Mouse (Mus musculus): ENCODE data around the gene Ubl7.

Gene Ubl7

DNA sequence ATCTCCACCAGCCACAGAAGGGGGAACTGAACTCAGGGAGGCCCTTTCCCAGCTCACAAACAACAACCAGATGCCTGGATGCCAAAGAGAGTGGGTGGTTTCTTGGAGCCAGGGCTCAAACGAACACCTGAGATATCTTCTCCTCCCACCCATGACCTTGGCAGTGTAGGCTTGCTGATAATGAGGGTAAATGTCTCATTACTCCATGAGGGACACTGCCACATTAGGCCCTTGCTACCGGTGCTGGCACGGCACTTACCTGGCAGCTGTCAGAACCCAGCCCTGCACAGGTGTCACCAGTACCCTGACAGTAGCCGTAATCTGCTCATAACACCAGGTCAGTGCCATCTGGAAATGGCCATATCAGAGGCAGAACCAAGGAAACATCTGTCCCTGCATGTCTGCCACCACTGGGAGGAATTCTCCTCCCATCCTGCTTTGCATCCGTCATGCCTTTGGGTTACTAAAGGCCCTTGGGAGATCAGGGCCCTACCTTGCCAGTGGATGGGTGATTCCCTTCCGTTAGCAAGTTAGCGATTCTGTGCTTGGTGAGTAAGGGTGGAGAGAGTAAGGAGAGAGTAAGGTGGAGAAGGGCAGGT, 37.7 kb downstream of the Ubl7 start:
- DNase-seq (ENCODE audit: low spot score) = no peak

DNA sequence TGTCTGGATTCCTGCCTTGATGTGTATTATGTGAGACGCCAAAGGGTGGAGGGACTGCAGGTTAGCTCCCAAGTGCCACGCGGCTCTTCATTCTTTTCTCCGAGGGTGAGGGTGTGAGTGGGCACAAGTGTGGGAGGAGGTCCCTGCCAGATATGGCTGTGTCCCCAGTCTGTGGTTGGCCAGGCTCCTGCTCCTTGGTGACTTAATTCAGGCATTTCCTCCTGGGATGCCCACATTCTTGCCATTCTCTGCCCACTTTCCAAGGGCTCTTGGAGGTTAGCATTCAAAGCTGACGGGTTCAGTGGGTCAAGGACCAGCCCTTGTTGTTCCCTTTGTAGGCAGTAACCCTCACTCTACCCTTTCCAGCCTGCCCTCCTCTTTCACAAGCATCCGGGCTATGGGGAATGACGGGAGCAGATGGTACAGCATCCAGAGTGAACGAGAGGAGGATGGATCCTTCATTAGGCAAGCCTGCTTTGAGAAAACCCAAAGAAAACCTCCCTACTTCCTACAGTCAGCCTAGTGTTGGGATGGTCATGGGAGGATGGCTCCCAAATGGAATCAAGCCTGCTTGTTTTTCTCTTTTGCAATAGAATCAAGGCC, 38.4 kb downstream of the Ubl7 start:
- DNase-seq (ENCODE audit: low spot score) = no peak

DNA sequence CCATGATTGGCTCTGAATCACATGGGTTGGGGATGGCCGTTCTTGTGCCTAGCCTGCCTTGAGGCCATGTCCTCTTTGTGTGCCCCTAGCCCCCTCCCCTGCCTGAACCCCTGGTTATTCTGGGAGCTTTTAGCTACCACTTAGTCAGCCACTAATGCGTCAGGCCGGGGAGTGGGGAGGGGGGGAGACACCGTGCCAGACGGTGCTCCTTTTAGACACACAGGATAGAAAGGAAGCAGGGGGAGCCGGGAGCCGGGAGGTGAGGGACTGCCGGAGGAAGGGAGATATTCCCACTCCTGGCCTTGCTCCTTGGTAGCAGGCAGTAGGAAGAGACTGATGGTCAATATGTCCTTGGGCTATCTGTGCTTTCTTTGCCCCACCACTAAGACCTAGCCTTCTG, 39.1 kb downstream of the Ubl7 start:
- DNase-seq (ENCODE audit: low spot score) = no peak

DNA sequence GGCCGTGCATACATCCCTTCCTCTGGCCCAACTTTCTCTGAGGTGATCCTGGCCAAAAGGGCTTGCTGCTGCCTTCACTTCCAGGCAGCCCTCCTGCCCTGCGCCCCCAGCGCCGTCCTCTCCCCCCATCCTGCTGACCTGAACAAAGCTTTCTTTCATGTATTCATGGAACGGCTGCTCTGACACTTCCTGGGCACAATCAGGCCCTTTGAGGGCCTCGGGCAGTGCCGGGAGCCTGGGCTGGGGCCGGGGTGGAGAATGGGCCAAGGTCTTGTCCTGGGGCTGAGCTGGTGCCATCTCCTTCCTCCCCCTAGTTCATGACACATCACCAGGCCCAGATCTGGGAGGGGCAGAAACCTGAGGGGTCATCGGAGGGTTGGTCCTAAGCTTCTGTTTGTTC, 39.7 kb downstream of the Ubl7 start:
- no peak for DNase-seq (ENCODE audit: low spot score)

DNA sequence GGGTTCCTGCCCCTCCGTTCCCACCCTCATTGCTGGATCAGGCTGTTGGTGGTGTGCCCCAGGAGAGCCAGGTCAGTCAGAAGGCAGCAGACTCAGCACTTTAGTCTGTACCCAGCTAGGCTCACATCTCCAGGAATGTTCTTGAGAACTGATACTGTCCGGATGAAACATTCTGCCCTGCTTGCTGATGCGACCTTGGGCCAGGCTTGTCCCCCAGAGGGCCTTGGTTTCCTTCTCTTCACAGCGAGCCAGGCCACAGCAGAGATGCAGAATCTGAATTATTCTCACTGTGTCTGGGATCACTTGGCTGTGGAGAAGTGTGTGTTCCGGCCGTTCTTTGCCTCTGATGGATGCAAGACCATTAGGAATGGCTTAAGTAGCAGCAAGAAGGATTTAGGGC, 41.2 kb downstream of the Ubl7 start:
- DNase-seq (ENCODE audit: low spot score) = no peak

DNA sequence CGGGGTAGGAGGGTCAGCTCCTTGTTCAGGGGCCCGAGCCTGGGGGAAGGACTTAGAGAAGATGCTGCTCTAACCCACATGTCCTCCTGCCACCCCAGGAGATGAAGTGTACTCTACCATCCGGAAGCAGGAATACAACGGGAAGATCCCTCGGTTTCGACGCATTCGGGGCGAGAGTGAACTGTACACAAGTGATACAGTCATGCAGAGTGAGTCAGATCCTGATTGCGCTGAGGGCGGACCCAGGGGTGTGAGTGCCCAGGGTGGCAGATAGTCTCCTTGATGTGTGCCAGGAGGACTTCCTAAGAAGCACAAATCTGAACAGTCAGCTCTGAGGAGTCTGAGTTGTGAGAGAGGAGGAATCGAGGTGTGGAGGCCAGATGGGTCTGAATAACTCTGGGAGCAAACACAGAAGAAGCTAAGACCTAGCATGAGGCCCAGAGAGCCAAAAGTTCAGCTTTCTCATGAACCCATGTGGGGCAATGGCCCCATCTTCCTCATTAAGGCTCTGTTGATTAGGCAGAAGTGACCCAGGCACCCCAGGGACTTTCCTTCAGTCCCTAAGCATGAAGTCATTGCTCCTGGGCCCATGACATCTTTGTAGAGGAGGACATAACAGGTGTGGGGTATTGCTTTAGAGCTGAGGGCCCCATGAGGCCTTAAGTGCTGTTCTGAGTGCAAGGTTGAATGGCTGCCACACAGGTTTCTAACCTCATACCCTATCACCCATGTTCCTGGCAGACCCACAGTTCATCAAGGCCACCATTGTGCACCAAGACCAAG, 44.4 kb downstream of the Ubl7 start:
- DNase-seq (ENCODE audit: low spot score) = no peak

DNA sequence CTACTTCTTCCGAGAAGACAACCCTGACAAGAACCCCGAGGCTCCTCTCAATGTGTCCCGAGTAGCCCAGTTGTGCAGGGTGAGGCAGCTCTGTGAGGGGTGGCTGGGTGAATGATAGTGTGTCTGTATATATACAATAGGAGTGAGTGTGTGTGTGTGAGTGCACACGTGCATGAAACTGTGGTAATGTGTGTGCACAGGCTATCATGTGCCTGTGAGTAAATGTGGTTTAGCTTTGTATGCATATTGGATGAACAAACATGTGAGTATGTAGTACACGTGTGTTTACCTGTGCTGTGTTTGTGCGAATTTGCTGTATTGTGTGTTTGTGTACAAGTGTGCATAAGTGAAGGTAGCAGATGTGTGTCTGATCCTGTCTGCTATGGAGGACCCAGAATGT, 45.0 kb downstream of the Ubl7 start:
- DNase-seq (ENCODE audit: low spot score) = no peak

DNA sequence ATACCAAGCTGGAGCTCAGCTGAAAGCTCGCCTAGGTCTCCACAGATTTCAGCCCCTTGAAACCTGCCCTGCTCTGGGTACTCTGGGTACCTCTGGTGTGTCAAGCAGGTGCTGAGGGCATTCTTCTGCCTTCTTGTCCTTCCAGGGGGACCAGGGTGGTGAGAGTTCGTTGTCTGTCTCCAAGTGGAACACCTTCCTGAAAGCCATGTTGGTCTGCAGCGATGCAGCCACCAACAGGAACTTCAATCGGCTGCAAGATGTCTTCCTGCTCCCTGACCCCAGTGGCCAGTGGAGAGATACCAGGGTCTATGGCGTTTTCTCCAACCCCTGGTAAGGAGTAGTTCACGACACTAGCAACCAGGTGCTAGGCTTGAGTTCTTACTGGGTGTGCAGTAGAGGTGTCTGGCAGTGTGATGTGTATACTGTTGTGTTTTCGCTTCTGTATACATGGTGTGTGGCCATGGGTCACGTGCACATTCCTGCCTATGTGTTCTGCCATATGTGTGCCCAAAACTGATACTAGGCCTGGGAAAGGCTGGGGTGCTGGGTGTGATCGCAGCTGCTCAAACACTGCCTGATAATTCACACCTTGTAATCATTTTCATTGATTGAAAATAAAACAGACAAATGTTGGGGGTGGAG, 45.5 kb downstream of the Ubl7 start:
- no peak for DNase-seq (ENCODE audit: low spot score)

DNA sequence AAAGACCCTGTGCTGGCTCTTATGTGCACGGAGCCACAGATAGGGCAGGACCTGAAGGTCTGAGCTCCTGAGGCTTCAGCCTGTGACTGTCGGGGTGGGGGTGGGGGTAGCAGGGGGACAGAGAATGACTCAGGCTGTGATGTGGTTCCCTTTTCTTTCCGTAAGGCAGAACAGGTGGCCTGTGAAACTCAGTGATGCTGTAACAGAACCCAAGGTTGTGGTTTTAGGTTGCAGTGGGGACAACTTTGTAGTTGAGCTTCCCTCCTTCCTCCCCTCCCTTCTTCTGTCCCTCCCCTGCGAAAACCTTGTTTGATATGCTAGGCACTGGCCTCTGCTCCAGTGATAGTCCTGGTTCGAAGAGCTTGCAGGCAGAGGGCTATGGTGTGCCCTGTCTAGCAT, 46.1 kb downstream of the Ubl7 start:
- DNase-seq (ENCODE audit: low spot score) = no peak

DNA sequence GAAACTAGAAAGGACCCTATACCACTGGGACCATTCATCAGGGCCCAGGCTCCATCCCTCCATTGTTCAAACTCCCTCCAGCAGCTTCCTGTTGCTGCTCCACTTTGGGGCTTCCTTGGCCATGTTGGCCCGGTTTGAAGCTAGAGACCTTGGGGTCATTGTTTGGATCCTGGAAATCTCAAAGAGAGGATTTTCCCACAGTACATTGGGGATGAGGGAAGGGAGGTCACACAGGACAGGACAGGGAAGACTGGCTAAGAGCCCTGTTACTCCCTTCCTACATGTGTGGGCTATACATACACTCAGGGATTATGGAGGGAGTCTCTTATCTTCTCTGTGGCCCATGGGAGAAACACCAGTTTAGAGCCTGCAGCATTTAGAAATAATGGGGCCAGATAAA, 47.8 kb downstream of the Ubl7 start:
- DNase-seq (ENCODE audit: low spot score) = no peak

DNA sequence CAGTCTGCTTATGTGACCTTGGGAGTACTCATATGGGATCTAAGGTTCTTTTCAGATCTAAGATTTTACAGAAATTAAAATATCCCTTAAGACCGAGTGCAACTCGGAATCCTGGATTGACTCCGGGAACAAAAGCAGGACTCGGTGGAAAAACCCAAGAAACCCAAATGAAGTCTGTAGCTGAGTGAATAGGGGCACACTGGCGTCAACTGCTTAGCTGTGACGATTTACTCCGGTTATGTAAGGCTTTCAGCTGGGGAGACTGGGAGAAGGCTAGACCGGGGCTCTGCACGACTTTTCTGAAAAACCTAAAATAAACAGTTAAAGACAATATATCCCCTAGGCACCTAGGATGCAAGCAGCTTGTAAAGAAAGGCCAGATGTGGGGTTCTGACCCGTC, 48.6 kb downstream of the Ubl7 start:
- no peak for DNase-seq (ENCODE audit: low spot score)

DNA sequence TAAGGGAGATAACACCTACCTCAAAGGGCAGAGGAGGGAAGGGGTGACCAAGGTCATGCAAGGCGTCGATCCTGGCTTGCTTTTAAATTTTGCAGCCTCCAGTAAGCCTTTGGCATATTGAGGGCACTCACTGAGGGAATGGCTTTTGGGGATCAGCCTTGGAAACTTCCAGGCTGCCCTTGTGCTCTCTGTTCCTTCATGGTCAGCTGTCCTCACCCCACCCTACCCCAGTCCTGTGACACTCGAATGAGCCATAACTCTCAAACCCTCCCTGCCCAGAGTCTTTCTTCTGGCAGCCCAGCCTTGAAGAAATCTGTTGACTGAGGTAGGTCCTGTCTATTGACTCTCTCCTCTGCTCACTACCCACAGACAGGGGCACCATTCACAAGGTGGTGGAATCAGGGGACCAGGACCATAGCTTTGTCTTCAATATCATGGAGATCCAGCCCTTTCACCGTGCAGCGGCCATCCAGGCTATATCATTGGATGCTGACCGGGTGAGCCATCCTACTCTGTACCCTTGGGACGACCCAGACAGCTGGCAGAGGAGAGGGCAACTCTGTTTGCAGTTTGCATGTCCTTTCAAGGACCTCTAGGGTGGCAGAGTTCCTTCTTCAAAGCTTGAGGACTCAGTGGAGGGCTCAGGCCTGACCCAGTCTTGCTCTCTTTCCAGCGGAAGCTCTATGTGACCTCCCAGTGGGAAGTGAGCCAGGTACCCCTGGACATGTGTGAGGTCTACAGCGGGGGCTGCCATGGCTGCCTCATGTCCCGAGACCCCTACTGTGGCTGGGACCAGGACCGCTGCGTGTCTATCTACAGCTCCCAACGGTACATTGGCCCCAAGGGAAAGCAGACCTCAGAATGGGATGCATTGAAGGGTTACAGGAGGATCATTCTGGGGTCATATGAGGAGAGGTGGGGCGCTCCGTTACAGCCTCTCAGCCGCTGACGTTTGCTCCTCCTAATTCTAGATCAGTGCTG, 49.4 kb downstream of the Ubl7 start:
- no peak for DNase-seq (ENCODE audit: low spot score)

DNA sequence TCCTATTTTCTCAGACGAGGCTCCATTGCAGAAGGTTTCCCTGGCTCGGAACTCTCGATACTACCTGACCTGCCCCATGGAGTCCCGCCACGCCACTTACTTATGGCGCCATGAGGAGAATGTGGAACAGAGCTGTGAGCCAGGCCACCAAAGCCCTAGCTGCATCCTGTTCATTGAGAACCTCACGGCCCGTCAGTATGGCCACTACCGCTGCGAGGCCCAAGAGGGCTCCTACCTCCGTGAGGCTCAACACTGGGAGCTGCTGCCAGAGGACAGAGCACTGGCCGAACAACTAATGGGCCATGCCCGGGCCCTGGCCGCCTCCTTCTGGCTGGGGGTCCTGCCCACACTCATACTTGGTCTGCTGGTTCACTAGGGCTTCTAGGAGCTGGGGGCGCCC, 50.4 kb downstream of the Ubl7 start:
- no peak for DNase-seq (ENCODE audit: low spot score)

DNA sequence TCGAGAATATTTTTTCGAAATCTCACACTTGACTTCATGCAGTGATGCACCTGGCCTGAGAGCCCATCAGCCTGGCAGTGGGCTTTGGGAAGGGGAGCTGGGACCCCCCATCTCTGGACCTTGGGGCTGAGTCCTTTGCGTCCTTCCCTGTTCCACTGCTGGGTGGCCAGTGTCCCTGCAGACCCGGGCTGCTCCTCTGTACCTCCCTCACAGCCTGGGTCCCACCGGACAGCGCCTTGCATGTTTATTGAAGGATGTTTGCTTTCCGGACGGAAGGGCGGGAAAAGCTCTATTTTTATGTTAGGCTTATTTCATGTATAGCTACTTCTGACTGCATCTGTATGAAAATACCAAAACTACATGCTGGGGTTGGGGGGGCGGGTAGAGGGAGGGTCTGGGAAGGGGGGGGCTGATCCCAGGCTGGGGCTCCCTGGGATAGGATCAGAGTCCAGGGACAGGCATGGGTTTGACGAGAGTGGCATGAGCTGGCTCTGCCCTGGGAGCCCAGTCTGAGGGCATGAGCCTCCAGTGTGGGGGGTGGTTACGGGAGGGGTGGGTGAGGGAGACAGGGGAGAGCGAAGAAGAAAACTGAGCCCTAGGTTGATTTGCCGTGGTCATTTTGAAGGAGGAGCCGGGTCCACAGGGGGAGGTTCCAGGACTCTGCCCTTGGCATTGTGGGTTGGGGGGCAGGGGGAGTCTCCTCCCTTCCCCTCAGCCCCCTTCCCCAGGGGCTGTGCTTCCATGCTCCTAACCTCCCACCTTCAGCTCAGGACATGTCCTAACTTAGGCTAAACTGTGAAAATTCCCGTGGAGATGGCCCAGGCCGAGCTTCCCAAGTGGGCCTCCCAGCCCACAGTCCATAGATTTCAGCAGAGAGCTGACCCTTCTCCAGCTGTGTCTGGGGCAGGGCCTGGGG, 51.3 kb downstream of the Ubl7 start:
- no peak for DNase-seq (ENCODE audit: low spot score)

DNA sequence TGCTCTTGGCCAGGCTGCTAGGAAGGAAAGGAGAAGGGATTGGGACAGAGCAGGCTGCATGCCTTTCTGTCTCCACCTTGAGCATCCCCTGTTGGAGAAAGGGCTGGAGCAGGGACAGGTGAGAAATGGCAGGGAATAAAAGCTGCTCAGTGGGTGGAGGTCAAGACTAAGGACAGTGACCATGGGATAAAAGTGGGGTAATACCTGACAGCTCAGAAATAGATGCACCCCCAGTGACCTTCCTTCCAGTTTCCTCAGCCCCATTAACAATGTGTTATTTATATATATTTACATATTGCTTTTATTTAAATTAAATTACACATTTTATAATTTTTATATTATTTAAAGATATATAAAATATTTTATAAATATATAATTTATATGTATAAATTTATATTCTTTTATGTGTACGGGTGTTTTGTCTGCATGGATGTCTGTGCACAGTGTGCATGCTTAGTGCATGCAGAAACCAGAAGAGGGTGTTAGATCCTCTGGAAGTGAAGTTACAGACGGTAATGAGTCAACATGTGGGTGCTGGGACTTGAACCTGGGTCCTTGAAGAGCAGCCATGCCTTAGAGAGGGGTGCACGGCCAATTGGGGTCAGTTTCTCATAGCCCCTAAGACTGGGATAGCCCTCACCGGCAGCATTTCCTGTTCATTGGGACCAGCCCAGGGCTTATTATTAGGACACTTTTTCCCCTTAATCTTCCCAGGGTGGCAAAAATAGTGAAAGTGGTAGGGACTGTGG, 52.6 kb downstream of the Ubl7 start:
- DNase-seq (ENCODE audit: low spot score) = no peak

DNA sequence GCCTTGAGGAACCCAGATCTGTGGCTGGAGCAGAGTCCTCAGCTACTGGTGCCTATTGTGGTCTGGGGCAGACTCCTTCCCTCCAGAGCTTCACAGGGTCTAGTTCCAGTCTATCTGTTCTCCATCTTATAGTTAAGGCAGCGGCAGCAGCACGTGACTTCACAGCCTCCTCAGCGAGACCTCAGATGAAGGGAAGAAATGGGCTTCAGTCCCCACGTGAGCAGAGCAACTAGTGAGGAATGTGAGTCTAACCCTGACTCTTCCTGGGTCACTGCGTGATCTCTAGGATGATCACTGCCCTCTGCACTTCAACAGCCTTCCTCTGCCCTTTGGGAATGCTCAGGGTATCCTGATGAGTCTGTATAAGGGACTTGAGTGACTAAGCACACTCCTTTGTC, 53.2 kb downstream of the Ubl7 start:
- no peak for DNase-seq (ENCODE audit: low spot score)

DNA sequence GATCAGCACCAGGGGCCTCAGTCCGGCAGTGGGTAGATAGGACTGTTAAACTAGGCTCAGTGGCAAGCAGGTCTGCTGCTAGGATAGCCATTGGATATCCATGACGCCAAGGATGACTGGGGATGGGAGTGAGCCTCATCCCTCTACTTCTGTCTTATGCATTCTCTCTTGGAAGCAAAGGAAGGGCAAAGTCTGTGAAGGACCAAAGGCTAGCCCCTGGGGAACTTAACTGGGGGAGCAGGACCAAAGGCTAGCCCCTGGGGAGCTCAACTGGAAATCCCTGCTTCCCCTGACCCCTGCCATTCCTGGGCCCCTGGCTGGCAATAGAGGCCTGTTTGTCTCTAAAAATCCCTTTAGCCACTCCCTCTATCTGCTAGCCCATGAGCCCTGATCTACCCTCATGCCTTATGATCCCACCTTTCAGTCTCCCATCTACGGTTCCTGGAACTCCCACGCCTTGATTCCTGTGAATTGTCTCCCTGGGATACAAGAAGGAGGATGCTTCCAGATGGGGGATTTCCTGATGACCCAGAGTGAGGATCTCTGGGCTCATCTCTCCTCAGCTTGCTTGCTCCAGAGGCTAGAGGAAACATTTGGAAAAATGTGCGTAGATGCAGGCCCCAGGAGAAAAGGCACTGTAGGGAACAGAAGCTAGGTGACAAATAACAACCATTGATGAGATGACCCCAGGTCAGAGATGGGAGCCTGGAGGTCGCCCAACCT, 53.9 kb downstream of the Ubl7 start:
- no peak for DNase-seq (ENCODE audit: low spot score)

DNA sequence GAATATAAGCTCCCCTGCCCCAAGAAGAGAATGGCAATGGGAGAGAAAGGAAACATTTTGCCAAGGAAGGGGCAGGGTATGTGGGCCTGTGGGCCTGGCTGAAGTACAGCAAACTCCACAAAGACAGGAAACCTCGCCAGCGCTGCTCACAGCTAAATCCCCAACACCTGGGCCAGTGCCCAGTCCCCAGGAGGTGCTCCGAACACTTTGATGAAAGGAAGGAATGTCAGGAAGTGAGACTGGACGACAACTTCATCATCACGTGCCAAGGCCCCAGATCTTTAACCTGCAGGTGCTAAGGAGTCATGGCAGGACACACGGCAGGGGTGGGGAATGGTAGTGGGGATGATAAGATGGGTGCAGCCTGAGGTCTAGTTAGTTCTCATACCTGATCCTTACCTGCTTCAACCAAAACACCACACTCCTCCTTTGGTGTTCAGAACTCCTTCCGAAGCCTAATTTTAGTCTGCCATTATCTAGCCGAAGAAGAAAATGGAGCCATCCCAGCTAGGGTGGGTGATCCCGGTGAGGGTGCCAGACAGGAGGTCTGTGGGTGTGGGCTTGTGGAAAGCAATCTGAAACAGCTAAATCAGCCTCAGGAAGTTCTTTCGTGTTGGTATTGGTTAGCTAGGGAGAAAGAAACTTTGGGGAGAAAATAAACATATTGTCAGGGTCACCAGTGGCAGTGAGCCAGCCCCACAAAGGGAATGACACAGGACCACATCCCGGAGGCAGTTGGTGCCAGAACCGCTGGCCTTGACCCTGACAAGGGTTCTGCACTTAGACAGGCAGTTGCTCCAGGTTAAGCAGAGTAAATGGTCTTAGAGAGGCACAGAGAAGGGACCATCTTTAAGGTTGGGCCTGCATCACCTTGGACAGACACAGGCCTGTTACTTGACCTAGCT, 54.8 kb downstream of the Ubl7 start:
- no peak for DNase-seq (ENCODE audit: low spot score)
